Mouse (Mus musculus) layer of hippocampus, adult 9-10 months (tissue): ENCODE data around the gene Nanos3.

Source experiments
- DNase-seq: peaks from one replicate; pipeline ENCODE4 v3.0.0; 2022; ENCODE audit warnings: low spot score

Gene Nanos3

GRCm38 (mm10) chr8:84185117-84185516 is at the start of gene Nanos3:
TSS of gene Nanos3 (minus strand) at chr8:84185217.
- DNase-seq: no peak

GRCm38 (mm10) chr8:84233055-84233454 is 48.0 kb upstream of the Nanos3 start:
- DNase-seq: no peak

GRCm38 (mm10) chr8:84230735-84231134 is 45.7 kb upstream of the Nanos3 start:
- no peak for DNase-seq

- DNase-seq: no peak
These were observed 38.5 kb upstream of the Nanos3 start for GRCm38 (mm10) chr8:84223322-84224029.

GRCm38 (mm10) chr8:84222566-84223165 is 37.6 kb upstream of the Nanos3 start:
- DNase-seq: no peak

GRCm38 (mm10) chr8:84220105-84220504 is 35.1 kb upstream of the Nanos3 start:
- no peak for DNase-seq

GRCm38 (mm10) chr8:84218143-84218542 is 33.1 kb upstream of the Nanos3 start:
- DNase-seq: no peak

- DNase-seq: no peak
These were observed 32.2 kb upstream of the Nanos3 start for GRCm38 (mm10) chr8:84217206-84217605.

GRCm38 (mm10) chr8:84213277-84213676 is 28.3 kb upstream of the Nanos3 start:
- no peak for DNase-seq

GRCm38 (mm10) chr8:84211881-84212563 is 27.0 kb upstream of the Nanos3 start:
- no peak for DNase-seq

GRCm38 (mm10) chr8:84211202-84211601 is 26.2 kb upstream of the Nanos3 start:
- no peak for DNase-seq

GRCm38 (mm10) chr8:84210167-84210791 is 25.3 kb upstream of the Nanos3 start:
- no peak for DNase-seq

- no peak for DNase-seq
These were observed 23.7 kb upstream of the Nanos3 start for GRCm38 (mm10) chr8:84208381-84209380.

- DNase-seq: no peak
These were observed 22.8 kb upstream of the Nanos3 start for GRCm38 (mm10) chr8:84207811-84208210.

GRCm38 (mm10) chr8:84206666-84207065 is 21.6 kb upstream of the Nanos3 start:
- no peak for DNase-seq

- no peak for DNase-seq
These were observed 20.1 kb upstream of the Nanos3 start for GRCm38 (mm10) chr8:84205073-84205472.

- no peak for DNase-seq
These were observed 19.2 kb upstream of the Nanos3 start for GRCm38 (mm10) chr8:84203975-84204772.

- no peak for DNase-seq
These were observed 18.2 kb upstream of the Nanos3 start for GRCm38 (mm10) chr8:84202938-84203917.

- no peak for DNase-seq
These were observed 17.4 kb upstream of the Nanos3 start for GRCm38 (mm10) chr8:84202466-84202865.
